Mouse (Mus musculus): ENCODE data around the gene Ano2.
A peak's percentile ranks its signal among the peaks of the same experiment; 100 is the strongest.

Gene Ano2

GRCm38 (mm10) chr6:125914446-125914845 is 224.2 kb downstream of the Ano2 start:
- DNase-seq (ENCODE audit: low spot score): no peak

GRCm38 (mm10) chr6:125922746-125923145 is 232.5 kb downstream of the Ano2 start:
- no peak for DNase-seq (ENCODE audit: low spot score)

GRCm38 (mm10) chr6:125924979-125925378 is 234.8 kb downstream of the Ano2 start:
- no peak for DNase-seq (ENCODE audit: low spot score)

GRCm38 (mm10) chr6:125925861-125926260 is 235.6 kb downstream of the Ano2 start:
- no peak for DNase-seq (ENCODE audit: low spot score)

- DNase-seq (ENCODE audit: low spot score): no peak
These were observed 241.7 kb downstream of the Ano2 start for GRCm38 (mm10) chr6:125931926-125932325.

- peak; percentile 84 for DNase-seq (ENCODE audit: low spot score)
These were observed 264.7 kb downstream of the Ano2 start for GRCm38 (mm10) chr6:125954965-125955364.

GRCm38 (mm10) chr6:125973551-125973950 is 283.3 kb downstream of the Ano2 start:
- no peak for DNase-seq (ENCODE audit: low spot score)

GRCm38 (mm10) chr6:125975788-125976465 is 285.7 kb downstream of the Ano2 start:
- peak; percentile 15 for DNase-seq (ENCODE audit: low spot score)

GRCm38 (mm10) chr6:125979601-125980000 is 289.4 kb downstream of the Ano2 start:
- no peak for DNase-seq (ENCODE audit: low spot score)

- DNase-seq (ENCODE audit: low spot score): no peak
These were observed 293.8 kb downstream of the Ano2 start for GRCm38 (mm10) chr6:125984050-125984449.

- DNase-seq (ENCODE audit: low spot score): no peak
These were observed 302.5 kb downstream of the Ano2 start for GRCm38 (mm10) chr6:125992731-125993130.

- DNase-seq (ENCODE audit: low spot score): peak; percentile 57
These were observed 311.6 kb downstream of the Ano2 start for GRCm38 (mm10) chr6:126001797-126002196.

- peak; percentile 84 for DNase-seq (ENCODE audit: low spot score)
These were observed 313.0 kb downstream of the Ano2 start for GRCm38 (mm10) chr6:126003002-126003742.

- DNase-seq (ENCODE audit: low spot score): no peak
These were observed 316.4 kb downstream of the Ano2 start for GRCm38 (mm10) chr6:126006647-126007046.

GRCm38 (mm10) chr6:126009083-126009482 is 318.9 kb downstream of the Ano2 start:
- peak; percentile 42 for DNase-seq (ENCODE audit: low spot score)

GRCm38 (mm10) chr6:126016991-126017390 is 326.8 kb downstream of the Ano2 start:
- no peak for DNase-seq (ENCODE audit: low spot score)

- DNase-seq (ENCODE audit: low spot score): no peak
These were observed 328.2 kb downstream of the Ano2 start for GRCm38 (mm10) chr6:126018411-126018810.

- no peak for DNase-seq (ENCODE audit: low spot score)
These were observed 343.6 kb downstream of the Ano2 start for GRCm38 (mm10) chr6:126033693-126034402.

- DNase-seq (ENCODE audit: low spot score): no peak
These were observed 344.1 kb downstream of the Ano2 start for GRCm38 (mm10) chr6:126034403-126034724.

- no peak for DNase-seq (ENCODE audit: low spot score)
These were observed 344.5 kb downstream of the Ano2 start for GRCm38 (mm10) chr6:126034728-126035127.

- no peak for DNase-seq (ENCODE audit: low spot score)
These were observed 345.4 kb downstream of the Ano2 start for GRCm38 (mm10) chr6:126035621-126036020.

- DNase-seq (ENCODE audit: low spot score): peak; percentile 55
These were observed 355.7 kb downstream of the Ano2 start for GRCm38 (mm10) chr6:126045931-126046330.

- DNase-seq (ENCODE audit: low spot score): no peak
These were observed 358.0 kb downstream of the Ano2 start for GRCm38 (mm10) chr6:126048206-126048605.

Measured in embryo, embryonic 10 days (tissue).